ENCODE assay signal across 8 mouse cellular contexts in the genomic region with DNA sequence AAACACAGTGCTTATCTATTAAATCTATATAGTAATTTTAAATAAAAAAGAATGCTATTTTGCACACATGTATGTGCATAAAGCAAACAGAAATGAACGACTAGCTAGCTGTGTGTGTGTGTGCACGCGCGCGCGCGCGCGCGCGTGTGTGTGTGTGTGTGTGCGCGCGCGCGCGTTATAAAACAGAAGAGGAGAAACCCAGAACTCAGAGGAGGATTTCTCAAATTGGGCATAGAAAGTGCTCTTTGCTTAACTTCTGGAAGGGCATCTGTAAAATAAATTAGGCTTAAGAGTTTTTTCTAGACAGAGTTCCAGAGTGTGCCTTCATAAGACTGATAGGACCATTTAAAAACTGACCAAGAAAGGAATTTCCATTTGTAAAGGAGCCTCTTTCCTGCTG. TPM values are rescaled to one million over a fixed set of nuclear protein-coding genes. Genes with fewer than 3 reads are reported as not detected.
DNase-seq lines count a peak whose midpoint lies in the region; ATAC-seq and TF ChIP-seq lines count a peak whose summit lies in the region.

No protein-coding gene starts in this region.

- WGBS in lung, adult 2 months, result 39% methylated on average over 17 of the region's 17 CpGs
- WGBS in forebrain, embryonic 12.5 days, result 39% methylated on average over 17 of the region's 17 CpGs
- 43% methylated on average over 17 of the region's 17 CpGs for WGBS in limb, embryonic 15.5 days

- DNase-seq in lung, adult 2 months, result no peak
- DNase-seq in lung, adult 18-20 months, result no peak
- peak; percentile 67 for DNase-seq in retina, postnatal 1 day
- no peak for DNase-seq in right cerebral cortex, postnatal 10 days (ENCODE audit: low spot score in 2 of 2)
- DNase-seq in natural killer cell, adult 2 months (ENCODE audit: low spot score in 2 of 2), result no peak

- H3K36me3 ChIP-seq in forebrain, embryonic 12.5 days (replicated peaks), result no peaks in the 10 kb centered on the region
- no peaks in the 10 kb centered on the region for H3K36me3 ChIP-seq in limb, embryonic 15.5 days

- peak overlapping the region; percentile 61 for H3K4me2 ChIP-seq in forebrain, embryonic 12.5 days
- peak overlapping the region; percentile 54 for H3K4me2 ChIP-seq in limb, embryonic 15.5 days

- ATAC-seq in forebrain, embryonic 12.5 days (ENCODE audit: low FRiP score), result no peak
- ATAC-seq in limb, embryonic 15.5 days (ENCODE audit: insufficient number of reproducible peaks, low FRiP score, low TSS enrichment, low read depth), result no peak

- peak overlapping the region; percentile 36 for H3K27ac ChIP-seq in bone marrow macrophage, adult 2 months (ENCODE audit: insufficient read depth, low read depth, low read length)
- no peak overlapping the region for H3K27ac ChIP-seq in forebrain, embryonic 12.5 days
- H3K27ac ChIP-seq in limb, embryonic 15.5 days, result peak overlapping the region; percentile 57; the same call in 1 of the 2 replicates

- H3K4me1 ChIP-seq in lung, adult 2 months (ENCODE audit: control insufficient read depth, insufficient read depth, low read length), result no peaks in the 10 kb centered on the region
- H3K4me1 ChIP-seq in bone marrow macrophage, adult 2 months (ENCODE audit: control insufficient read depth, insufficient read depth, low read length), result 0 out of 2 replicates have a peak, but pooled peaks cover 5% of the 10 kb centered on the region
- H3K4me1 ChIP-seq in forebrain, embryonic 12.5 days, result 0 out of 2 replicates have a peak, but pooled peaks cover 2% of the 10 kb centered on the region
- peaks cover 4% of the 10 kb centered on the region for H3K4me1 ChIP-seq in limb, embryonic 15.5 days

- H3K9me3 ChIP-seq in forebrain, embryonic 12.5 days, result no peaks in the 10 kb centered on the region
- no peaks in the 10 kb centered on the region for H3K9me3 ChIP-seq in limb, embryonic 15.5 days

- H3K27me3 ChIP-seq in forebrain, embryonic 12.5 days, result no peaks in the 10 kb centered on the region
- H3K27me3 ChIP-seq in limb, embryonic 15.5 days, result no peaks in the 10 kb centered on the region

- peak overlapping the region; percentile 9; the same call in 1 of the 2 replicates for H3K9ac ChIP-seq in forebrain, embryonic 12.5 days
- H3K9ac ChIP-seq in limb, embryonic 15.5 days, result peak overlapping the region; percentile 10; the same call in 1 of the 2 replicates

- no peak for TF ChIP-seq POLR2A in lung, adult 2 months (IDR thresholded peaks at IDR 0.05; ENCODE audit: borderline replicate concordance, extremely low read depth, low read depth, low read length)
- no peak for TF ChIP-seq POLR2A in bone marrow macrophage, adult 2 months (IDR thresholded peaks at IDR 0.05; ENCODE audit: borderline replicate concordance, low read depth, low read length)

- no peak for TF ChIP-seq CTCF in lung, adult 2 months (IDR thresholded peaks at IDR 0.05; ENCODE audit: insufficient read depth, low read length)
- no peak for TF ChIP-seq CTCF in bone marrow macrophage, adult 2 months (IDR thresholded peaks at IDR 0.05; ENCODE audit: low read depth, low read length)

- peak overlapping the region; percentile 38 for H3K4me3 ChIP-seq in lung, adult 2 months (replicated peaks; ENCODE audit: extremely low read depth, low read depth, low read length)
- H3K4me3 ChIP-seq in bone marrow macrophage, adult 2 months (ENCODE audit: insufficient read depth, low read length), result peak overlapping the region; percentile 71
- peak overlapping the region; percentile 72 for H3K4me3 ChIP-seq in forebrain, embryonic 12.5 days (replicated peaks)
- H3K4me3 ChIP-seq in limb, embryonic 15.5 days, result peak overlapping the region; percentile 75

RNA-seq across cellular contexts. Expression of gene Cox16, which starts 1.3 kb away (rescaled TPM):
- 50.6 and 59.0 TPM in 2 replicates for polyA plus RNA-seq in lung, adult 2 months (2012; rRNA removed)
- polyA plus RNA-seq in bone marrow macrophage, adult 2 months (2012; ENCODE audit: insufficient read depth, insufficient read length, missing spikeins), result 70.4 and 71.3 TPM in 2 replicates
- 133 and 136 TPM in 2 replicates for polyA plus RNA-seq in forebrain, embryonic 12.5 days (2016; fragmentation: Nextera tagmentation; extraction: Ambion mirVana)
- 115 and 123 TPM in 2 replicates for polyA plus RNA-seq in limb, embryonic 15.5 days (2015; fragmentation: Nextera tagmentation; extraction: Ambion mirVana)

RNA-seq across cellular contexts. Expression of gene Gm20498, which starts 49.0 kb away (rescaled TPM):
- 13.1 and 14.7 TPM in 2 replicates for polyA plus RNA-seq in lung, adult 2 months (2012; rRNA removed)
- polyA plus RNA-seq in bone marrow macrophage, adult 2 months (2012; ENCODE audit: insufficient read depth, insufficient read length, missing spikeins), result 9.2 and 14.1 TPM in 2 replicates
- polyA plus RNA-seq in forebrain, embryonic 12.5 days (2016; fragmentation: Nextera tagmentation; extraction: Ambion mirVana), result 23.3 and 24.6 TPM in 2 replicates
- 25.2 and 27.3 TPM in 2 replicates for polyA plus RNA-seq in limb, embryonic 15.5 days (2015; fragmentation: Nextera tagmentation; extraction: Ambion mirVana)

RNA-seq across cellular contexts. Expression of gene Synj2bp, which starts 49.1 kb away (rescaled TPM):
- 19.1 and 27.1 TPM in 2 replicates for polyA plus RNA-seq in lung, adult 2 months (2012; rRNA removed)
- 34.1 and 39.7 TPM in 2 replicates for polyA plus RNA-seq in bone marrow macrophage, adult 2 months (2012; ENCODE audit: insufficient read depth, insufficient read length, missing spikeins)
- 30.9 and 34.2 TPM in 2 replicates for polyA plus RNA-seq in forebrain, embryonic 12.5 days (2016; fragmentation: Nextera tagmentation; extraction: Ambion mirVana)
- polyA plus RNA-seq in limb, embryonic 15.5 days (2015; fragmentation: Nextera tagmentation; extraction: Ambion mirVana), result 32.2 and 35.0 TPM in 2 replicates
